Mouse (Mus musculus): ENCODE data around the gene Nr1d2.
"Not testable (repeated sequence)": the region's sequence is repeated elsewhere in the genome, so short reads cannot be mapped to it uniquely, and the experiment has no call there.

Gene Nr1d2

DNA sequence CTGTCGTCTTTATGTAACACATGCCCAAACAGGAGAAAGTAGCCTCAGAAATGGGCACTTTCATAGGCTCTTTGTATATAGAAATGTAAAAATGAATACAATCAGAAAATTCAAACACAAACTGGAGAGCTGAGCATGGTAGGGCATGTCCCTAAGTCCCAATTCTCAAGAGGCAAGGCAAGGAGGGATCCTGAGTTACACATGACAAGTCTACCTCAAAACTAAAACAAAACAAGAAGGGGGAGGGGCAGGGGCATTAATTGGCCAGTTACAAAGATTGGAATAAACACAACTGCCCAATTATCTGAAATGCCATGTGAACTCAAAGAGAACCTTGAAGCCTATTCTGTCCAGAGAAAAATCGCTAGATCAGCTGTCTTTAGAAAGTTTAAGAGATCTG, 5.9 kb downstream of the Nr1d2 start:
- DNase-seq (ENCODE audit: low spot score), result no peak

DNA sequence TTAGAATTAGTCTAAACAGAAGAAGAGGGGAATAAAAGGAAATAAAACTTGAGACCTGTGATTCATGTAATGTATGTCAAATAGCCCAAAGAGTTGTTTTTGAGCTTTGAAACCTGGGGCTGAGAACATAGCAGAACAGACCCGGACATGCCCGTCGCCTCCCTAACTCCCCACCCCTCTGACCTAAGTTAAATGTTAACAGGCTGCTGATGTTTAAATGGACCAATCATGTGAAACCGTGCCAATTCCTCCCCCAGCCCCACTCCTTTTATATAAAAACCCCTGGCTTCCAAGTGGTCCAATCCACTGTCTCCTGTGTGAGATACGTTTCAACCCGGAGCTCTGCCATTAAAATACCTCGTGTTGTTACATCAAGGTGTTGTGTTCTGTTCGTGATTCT, 7.1 kb downstream of the Nr1d2 start:
- not testable (repeated sequence) for DNase-seq (ENCODE audit: low spot score)

DNA sequence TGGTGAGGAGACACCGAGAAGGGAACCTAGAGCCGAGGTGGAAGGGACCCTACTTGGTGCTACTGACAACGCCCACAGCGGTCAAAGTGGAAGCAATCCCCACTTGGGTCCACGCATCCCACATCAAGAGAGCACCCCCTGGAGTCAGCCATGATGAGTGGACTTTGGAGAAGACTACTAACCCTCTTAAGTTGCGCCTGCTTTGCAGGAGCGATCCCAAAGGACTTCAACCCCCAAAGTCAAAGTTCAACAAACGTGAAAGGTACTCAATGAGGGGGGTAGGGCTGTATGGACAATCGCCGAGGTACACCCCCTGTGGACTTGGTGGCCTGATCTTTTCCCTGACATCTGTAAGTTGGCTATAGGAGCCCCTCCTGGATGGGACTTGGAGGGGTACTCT, 9.2 kb downstream of the Nr1d2 start:
- not testable (repeated sequence) for DNase-seq (ENCODE audit: low spot score)

DNA sequence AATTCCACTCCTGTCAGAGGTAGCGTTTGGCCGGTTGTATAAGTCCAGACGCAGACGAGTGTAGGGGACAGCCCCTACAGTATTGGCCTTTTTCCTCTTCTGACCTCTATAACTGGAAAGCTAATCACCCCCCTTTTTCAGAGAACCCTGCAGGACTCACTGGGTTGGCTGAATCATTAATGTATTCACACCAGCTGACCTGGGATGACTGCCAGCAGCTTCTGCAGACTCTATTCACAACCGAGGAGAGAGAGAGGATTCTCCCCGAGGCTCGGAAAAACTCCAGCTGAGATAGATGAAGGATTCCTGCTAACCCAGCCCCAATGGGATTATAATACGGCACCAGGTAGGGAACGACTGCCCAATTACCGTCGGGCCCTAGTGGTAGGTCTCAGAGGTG, 12.7 kb downstream of the Nr1d2 start:
- not testable (repeated sequence) for DNase-seq (ENCODE audit: low spot score)

DNA sequence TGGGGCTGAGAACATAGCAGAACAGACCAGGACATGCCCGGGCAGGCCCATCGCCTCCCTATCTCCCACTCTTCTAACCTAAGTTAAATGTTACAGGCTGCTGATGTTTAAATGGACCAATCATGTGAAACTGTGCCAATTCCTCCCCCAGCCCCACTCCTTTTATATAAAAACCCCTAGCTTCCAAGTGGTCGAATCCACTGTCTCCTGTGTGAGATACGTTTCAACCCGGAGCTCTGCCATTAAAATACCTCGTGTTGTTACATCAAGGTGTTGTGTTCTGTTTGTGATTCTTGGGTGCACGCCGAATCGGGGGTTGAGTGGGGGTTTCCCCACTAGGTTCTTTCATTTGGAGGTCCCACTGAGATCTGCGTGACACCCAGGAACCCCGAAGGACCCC, 13.5 kb downstream of the Nr1d2 start:
- DNase-seq (ENCODE audit: low spot score), result not testable (repeated sequence)

DNA sequence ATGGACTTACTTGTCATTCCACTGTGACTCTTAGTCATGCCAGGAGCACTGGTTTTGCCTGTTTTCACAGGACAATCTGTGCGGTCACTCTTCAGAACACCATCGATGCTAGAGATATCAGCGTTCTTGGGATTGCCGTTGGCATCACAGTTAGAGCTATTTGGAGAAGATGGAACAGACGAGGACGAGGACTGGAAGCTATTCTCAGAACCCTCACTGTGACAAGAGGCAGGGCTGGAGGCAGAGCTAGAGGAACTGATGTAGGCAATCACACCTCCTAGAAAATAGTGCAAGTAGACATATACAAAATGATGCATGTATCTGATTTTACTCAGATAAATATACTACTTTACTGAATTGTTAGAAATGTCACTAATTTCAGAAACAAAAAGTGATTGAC, 16.9 kb downstream of the Nr1d2 start:
- DNase-seq (ENCODE audit: low spot score), result peak; percentile 27

DNA sequence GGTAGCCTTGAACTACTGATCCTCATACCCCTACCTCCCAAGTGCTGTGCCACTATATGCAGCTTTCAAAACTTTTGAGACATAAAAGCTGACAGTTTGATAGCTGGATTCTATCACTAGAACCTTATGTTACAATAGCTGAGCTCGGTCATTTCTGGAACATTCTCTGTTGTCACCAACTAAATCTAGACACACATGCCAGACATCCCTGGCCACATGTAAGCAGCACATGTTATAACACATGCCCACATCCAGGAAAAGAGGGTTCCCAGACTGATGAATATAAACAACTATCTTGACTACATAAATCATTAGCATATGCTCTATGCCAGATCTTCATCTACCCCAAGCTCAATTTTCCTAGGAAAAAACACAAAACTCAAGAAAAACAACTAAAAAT, 21.8 kb downstream of the Nr1d2 start:
- DNase-seq (ENCODE audit: low spot score), result no peak

DNA sequence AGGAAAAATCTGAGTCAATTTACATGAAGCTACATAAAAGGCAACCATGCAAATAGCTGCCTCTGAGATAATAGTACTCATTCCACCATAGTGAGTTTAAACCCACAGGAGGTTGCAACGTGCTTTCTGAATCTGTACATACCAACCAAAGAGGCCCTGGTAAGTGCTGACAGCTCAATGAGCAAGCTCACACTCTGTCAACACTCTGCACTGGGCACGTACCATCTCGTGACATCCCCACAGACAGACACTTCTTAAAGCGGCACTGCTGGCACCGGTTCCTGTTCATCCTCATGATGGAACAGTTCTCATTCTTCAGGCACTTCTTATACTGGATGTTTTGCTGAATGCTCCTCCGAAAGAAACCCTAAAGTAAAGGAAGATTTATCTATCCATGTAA, 22.5 kb downstream of the Nr1d2 start:
- DNase-seq (ENCODE audit: low spot score), result no peak

DNA sequence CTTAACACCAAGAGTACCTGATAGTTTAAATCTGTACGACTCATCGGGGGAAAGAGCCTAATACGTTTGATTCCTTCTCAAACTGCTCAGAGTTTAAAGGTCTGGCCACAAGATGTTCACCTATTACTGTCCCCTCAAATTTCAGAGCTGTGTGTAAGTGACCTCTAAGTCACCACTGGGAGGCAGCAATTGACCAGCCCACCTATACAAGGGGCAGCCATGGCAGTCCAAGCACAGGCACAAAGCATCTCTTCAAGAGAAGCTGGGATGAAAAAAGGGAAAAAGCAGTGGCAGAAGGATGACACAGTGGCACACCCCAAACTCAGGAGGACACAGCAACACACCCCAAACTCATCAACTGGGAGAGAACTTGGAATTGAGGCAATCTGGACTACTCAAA, 28.1 kb downstream of the Nr1d2 start:
- peak; percentile 18 for DNase-seq (ENCODE audit: low spot score)

DNA sequence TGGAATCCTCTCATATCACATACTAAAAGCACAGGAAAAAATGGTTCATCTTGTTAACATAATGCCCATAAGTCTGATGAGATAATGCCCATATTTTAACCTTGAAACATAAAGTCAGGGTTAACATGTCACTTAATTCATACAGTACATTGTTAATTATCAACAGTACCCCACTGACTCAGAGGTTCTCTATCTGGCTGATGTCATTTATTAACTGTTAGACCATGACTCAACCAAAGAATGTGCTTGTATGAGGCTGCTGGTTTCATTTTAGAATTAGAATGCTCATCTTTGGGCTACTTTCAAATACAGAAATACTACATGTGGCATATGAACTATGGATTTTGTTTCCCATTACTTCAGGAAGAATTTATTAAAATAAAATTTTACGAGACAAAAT, 34.6 kb downstream of the Nr1d2 start:
- DNase-seq (ENCODE audit: low spot score), result not testable (repeated sequence)

DNA sequence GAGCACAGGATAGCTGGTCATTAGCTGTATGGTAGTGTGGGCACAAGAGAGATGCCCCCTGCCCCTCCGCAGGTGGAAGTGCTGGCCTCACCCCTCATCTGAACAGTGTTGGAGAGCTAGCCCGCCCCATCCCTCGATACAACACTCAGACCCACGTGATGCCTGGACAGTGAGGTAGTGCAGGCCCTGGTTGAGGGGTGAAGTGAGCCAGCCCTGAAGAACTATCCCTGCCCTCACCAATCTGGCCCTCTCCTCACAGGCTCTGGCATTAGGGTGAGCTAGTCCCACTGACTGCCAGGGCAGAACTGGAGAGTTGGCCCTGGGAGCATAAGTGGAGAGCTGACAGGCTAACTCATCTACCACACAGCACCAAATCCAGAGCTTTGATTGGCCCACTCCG, 37.5 kb downstream of the Nr1d2 start:
- DNase-seq (ENCODE audit: low spot score), result no peak

DNA sequence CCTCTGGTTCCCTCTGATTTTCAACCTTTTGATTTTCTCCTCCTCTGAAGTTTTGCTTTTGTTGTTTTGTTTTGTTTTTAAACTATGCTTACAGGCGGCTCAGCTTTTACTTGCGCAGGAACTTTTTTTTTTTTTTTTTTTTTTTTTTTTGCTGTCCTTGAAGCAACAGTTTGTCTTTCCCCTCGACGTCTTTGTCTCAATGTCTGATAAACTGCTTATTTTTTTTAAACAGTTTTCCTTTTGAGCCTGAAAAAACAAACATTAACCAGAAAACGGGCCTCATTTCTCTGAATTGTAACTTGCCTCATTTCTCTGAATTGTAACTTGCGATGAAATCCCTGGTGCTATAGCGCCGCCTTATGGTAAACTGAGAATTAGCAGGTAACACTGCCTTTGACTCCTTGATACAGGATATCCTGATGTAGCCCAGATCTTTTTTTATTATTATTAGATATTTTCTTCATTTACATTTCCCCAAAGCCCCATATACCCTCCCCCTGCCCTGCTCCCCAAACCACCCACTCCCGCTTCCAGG, 52.0 kb downstream of the Nr1d2 start:
- DNase-seq (ENCODE audit: low spot score), result peak; percentile 45

DNA sequence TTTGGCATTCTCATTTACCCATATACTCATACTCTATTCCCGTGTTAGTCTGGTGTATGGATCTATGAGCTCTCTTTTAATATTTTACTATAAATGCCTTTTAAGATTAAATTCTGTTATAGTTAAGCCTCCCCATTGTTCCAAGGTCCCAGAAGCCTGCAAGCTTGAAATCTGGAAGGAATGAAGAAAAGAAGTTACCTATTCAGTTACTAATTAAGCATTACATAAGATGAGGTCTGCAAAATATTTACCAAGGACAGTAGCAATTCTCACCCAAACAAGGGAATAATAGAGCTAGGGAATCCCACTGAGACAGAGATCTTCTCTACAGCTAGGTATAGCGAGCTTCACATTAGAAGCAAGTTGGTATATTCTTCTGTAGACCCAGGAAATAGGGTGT, 61.4 kb downstream of the Nr1d2 start:
- DNase-seq (ENCODE audit: low spot score), result not testable (repeated sequence)

DNA sequence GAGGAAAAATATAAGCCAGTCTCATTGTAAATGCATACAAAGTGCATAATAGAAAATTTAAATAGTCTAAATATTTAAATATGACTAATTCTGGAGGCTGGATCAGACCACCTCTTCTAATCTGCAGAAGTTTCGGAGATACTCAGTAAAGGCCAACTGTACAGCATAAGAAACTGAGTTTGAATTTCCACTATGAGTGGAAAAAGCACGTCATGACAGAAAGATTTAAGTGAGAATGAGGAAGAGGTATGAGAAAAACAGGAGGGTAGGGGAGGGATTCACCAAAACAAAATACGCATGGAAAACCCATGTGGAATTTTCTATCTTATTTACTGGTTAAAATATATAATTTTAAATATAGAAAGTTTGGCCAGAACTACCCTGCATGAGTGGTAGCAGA, 71.3 kb downstream of the Nr1d2 start:
- DNase-seq (ENCODE audit: low spot score), result no peak

DNA sequence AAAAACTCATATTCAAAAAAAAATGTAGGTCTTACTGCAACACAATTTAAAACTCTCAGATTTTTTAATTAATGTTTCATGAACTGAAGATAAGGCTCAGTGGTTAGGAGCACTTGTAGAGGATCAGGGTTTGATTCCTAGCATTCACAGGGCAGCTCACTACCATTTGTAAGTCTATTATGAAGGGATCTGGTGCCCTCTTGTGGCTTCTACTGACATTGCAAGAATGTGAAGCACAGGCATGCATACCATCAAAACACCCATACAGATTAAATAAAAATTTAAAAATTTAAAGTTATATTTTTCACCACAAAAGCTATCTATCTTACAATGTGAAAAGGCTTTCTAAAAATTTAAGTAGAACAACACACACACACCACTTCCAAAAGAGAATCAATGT, 71.9 kb downstream of the Nr1d2 start:
- peak; percentile 36 for DNase-seq (ENCODE audit: low spot score)

All from urinary bladder, postnatal 14 days (tissue).